Comparison of ENCODE assay signal across 8 mouse cellular contexts in genomic region chr11:6415551-6416404, GRCm38 (mm10). TPM values are rescaled to one million over a fixed set of nuclear protein-coding genes. Genes with fewer than 3 reads are reported as not detected.
DNase-seq lines count a peak whose midpoint lies in the region; ATAC-seq and TF ChIP-seq lines count a peak whose summit lies in the region.

No protein-coding gene starts in this region.

- peak; percentile 88 for DNase-seq in c-Kit-positive CD71-positive TER-119-positive erythroid progenitor cells, embryonic 14.5 days (ENCODE audit: low spot score)
- DNase-seq in heart, postnatal 0 days (ENCODE audit: low spot score) = peak; percentile 91
- DNase-seq in kidney, postnatal 4 days = peak; percentile 99
- DNase-seq in neural tube, embryonic 11.5 days (ENCODE audit: low spot score) = peak; percentile 97

- under 1% methylated on average over 96 of the region's 102 CpGs for WGBS in forebrain, embryonic 12.5 days
- under 1% methylated on average over 90 of the region's 102 CpGs for WGBS in heart, postnatal 0 days
- under 1% methylated on average over 102 of the region's 102 CpGs for WGBS in liver, embryonic 15.5 days (ENCODE audit: insufficient replicate concordance)
- 0% methylated on average over 84 of the region's 102 CpGs for WGBS in neural tube, embryonic 11.5 days
- under 1% methylated on average over 91 of the region's 102 CpGs for WGBS in stomach, embryonic 16.5 days

- H3K27ac ChIP-seq in ES-Bruce4 (ENCODE audit: insufficient read depth, low read length) = peak overlapping the region; percentile 90
- H3K27ac ChIP-seq in forebrain, embryonic 12.5 days = peak overlapping the region; percentile 98
- H3K27ac ChIP-seq in heart, postnatal 0 days (ENCODE audit: low read depth) = peak overlapping the region; percentile 97
- peak overlapping the region; percentile 94 for H3K27ac ChIP-seq in liver, embryonic 15.5 days (replicated peaks)
- H3K27ac ChIP-seq in neural tube, embryonic 11.5 days (ENCODE audit: low read depth, low read length) = peak overlapping the region; percentile 85
- peak overlapping the region; percentile 99 for H3K27ac ChIP-seq in stomach, embryonic 16.5 days (ENCODE audit: low read length)

- no peak for TF ChIP-seq EP300 in ES-Bruce4 (IDR thresholded peaks at IDR 0.05; ENCODE audit: insufficient read depth, low read depth, low read length)
- TF ChIP-seq EP300 in heart, postnatal 0 days (IDR thresholded peaks at IDR 0.05; ENCODE audit: low read depth) = 0 out of 2 replicates have a peak, but pooled peaks have one; percentile 21

- H3K4me1 ChIP-seq in ES-Bruce4 (ENCODE audit: control insufficient read depth, insufficient read depth, low read length) = no peaks in the 10 kb centered on the region
- peaks cover 28% of the 10 kb centered on the region for H3K4me1 ChIP-seq in forebrain, embryonic 12.5 days
- H3K4me1 ChIP-seq in heart, postnatal 0 days (ENCODE audit: control insufficient read depth, insufficient read depth) = peaks cover 10% of the 10 kb centered on the region
- peaks cover 52% of the 10 kb centered on the region for H3K4me1 ChIP-seq in liver, embryonic 15.5 days (replicated peaks)
- H3K4me1 ChIP-seq in neural tube, embryonic 11.5 days (ENCODE audit: control insufficient read depth, insufficient read depth, low read length) = peaks cover 17% of the 10 kb centered on the region
- peaks cover 18% of the 10 kb centered on the region for H3K4me1 ChIP-seq in stomach, embryonic 16.5 days (ENCODE audit: control insufficient read depth, insufficient read depth, low read length)

- H3K9ac ChIP-seq in ES-Bruce4 (ENCODE audit: low read depth, poor library complexity, severe bottlenecking) = peak overlapping the region; percentile 99
- peak overlapping the region; percentile 95 for H3K9ac ChIP-seq in forebrain, embryonic 12.5 days
- H3K9ac ChIP-seq in heart, postnatal 0 days (replicated peaks; ENCODE audit: low read depth, low read length) = peak overlapping the region; percentile 84
- peak overlapping the region; percentile 75 for H3K9ac ChIP-seq in liver, embryonic 15.5 days
- peak overlapping the region; percentile 97 for H3K9ac ChIP-seq in neural tube, embryonic 11.5 days (ENCODE audit: low read length)
- peak overlapping the region; percentile 97 for H3K9ac ChIP-seq in stomach, embryonic 16.5 days (ENCODE audit: low read length)

- TF ChIP-seq POLR2A in ES-Bruce4 (IDR thresholded peaks at IDR 0.05; ENCODE audit: insufficient read depth, low read length) = no peak

- peaks cover 41% of the 10 kb centered on the region for H3K36me3 ChIP-seq in ES-Bruce4 (ENCODE audit: control insufficient read depth, insufficient read depth, low read length, poor library complexity, severe bottlenecking)
- H3K36me3 ChIP-seq in forebrain, embryonic 12.5 days (replicated peaks) = peaks cover 29% of the 10 kb centered on the region
- H3K36me3 ChIP-seq in heart, postnatal 0 days (replicated peaks; ENCODE audit: control insufficient read depth, insufficient read depth, low read length) = peaks cover 24% of the 10 kb centered on the region
- peaks cover 41% of the 10 kb centered on the region for H3K36me3 ChIP-seq in liver, embryonic 15.5 days (replicated peaks)
- H3K36me3 ChIP-seq in neural tube, embryonic 11.5 days (ENCODE audit: control insufficient read depth, insufficient read depth, low read length) = peaks cover 11% of the 10 kb centered on the region
- peaks cover 6% of the 10 kb centered on the region; the same call in 1 of the 2 replicates for H3K36me3 ChIP-seq in stomach, embryonic 16.5 days (ENCODE audit: control insufficient read depth, insufficient read depth, low read length)

- TF ChIP-seq CTCF in ES-Bruce4 (IDR thresholded peaks at IDR 0.05; ENCODE audit: low read depth, low read length) = no peak
- TF ChIP-seq CTCF in heart, postnatal 0 days (IDR thresholded peaks at IDR 0.05; ENCODE audit: low read depth) = no peak

- H3K9me3 ChIP-seq in ES-Bruce4 (replicated peaks; ENCODE audit: control insufficient read depth, insufficient read depth, low read length, poor library complexity, severe bottlenecking) = no peaks in the 10 kb centered on the region
- no peaks in the 10 kb centered on the region for H3K9me3 ChIP-seq in forebrain, embryonic 12.5 days
- H3K9me3 ChIP-seq in heart, postnatal 0 days (replicated peaks; ENCODE audit: control insufficient read depth, low read length) = no peaks in the 10 kb centered on the region
- peaks cover 18% of the 10 kb centered on the region for H3K9me3 ChIP-seq in liver, embryonic 15.5 days (replicated peaks)
- H3K9me3 ChIP-seq in neural tube, embryonic 11.5 days (ENCODE audit: control insufficient read depth, low read length) = no peaks in the 10 kb centered on the region
- no peaks in the 10 kb centered on the region for H3K9me3 ChIP-seq in stomach, embryonic 16.5 days (replicated peaks; ENCODE audit: control insufficient read depth, low read length)

- H3K4me2 ChIP-seq in forebrain, embryonic 12.5 days = peak overlapping the region; percentile 72
- H3K4me2 ChIP-seq in heart, postnatal 0 days (ENCODE audit: low read depth, low read length) = peak overlapping the region; percentile 75
- H3K4me2 ChIP-seq in liver, embryonic 15.5 days = peak overlapping the region; percentile 93
- H3K4me2 ChIP-seq in neural tube, embryonic 11.5 days (ENCODE audit: low read depth) = peak overlapping the region; percentile 95
- H3K4me2 ChIP-seq in stomach, embryonic 16.5 days (ENCODE audit: low read depth, low read length) = peak overlapping the region; percentile 95

- no peaks in the 10 kb centered on the region for H3K27me3 ChIP-seq in ES-Bruce4 (ENCODE audit: control insufficient read depth, insufficient read depth, low read length, poor library complexity, severe bottlenecking)
- no peaks in the 10 kb centered on the region for H3K27me3 ChIP-seq in forebrain, embryonic 12.5 days
- no peaks in the 10 kb centered on the region for H3K27me3 ChIP-seq in heart, postnatal 0 days (ENCODE audit: control insufficient read depth, insufficient read depth, low read length)
- H3K27me3 ChIP-seq in liver, embryonic 15.5 days = no peaks in the 10 kb centered on the region
- H3K27me3 ChIP-seq in neural tube, embryonic 11.5 days (ENCODE audit: control insufficient read depth, insufficient read depth, low read length) = no peaks in the 10 kb centered on the region
- H3K27me3 ChIP-seq in stomach, embryonic 16.5 days (ENCODE audit: control insufficient read depth, insufficient read depth, low read length) = no peaks in the 10 kb centered on the region

- peak overlapping the region; percentile 92 for H3K4me3 ChIP-seq in ES-Bruce4 (ENCODE audit: low read depth, low read length)
- H3K4me3 ChIP-seq in forebrain, embryonic 12.5 days (replicated peaks) = peak overlapping the region; percentile 89
- peak overlapping the region; percentile 77 for H3K4me3 ChIP-seq in heart, postnatal 0 days (ENCODE audit: low read depth, low read length)
- H3K4me3 ChIP-seq in liver, embryonic 15.5 days (replicated peaks) = peak overlapping the region; percentile 80
- H3K4me3 ChIP-seq in neural tube, embryonic 11.5 days (ENCODE audit: low read depth, low read length) = peak overlapping the region; percentile 81
- H3K4me3 ChIP-seq in stomach, embryonic 16.5 days (replicated peaks; ENCODE audit: low read length) = peak overlapping the region; percentile 98

- ATAC-seq in forebrain, embryonic 12.5 days (ENCODE audit: low FRiP score) = peak; percentile 97
- peak; percentile 94 for ATAC-seq in heart, postnatal 0 days (ENCODE audit: insufficient read depth, low read depth)
- peak; percentile 91 for ATAC-seq in liver, embryonic 15.5 days (ENCODE audit: insufficient read depth)
- ATAC-seq in neural tube, embryonic 11.5 days (ENCODE audit: insufficient read depth, low FRiP score, low TSS enrichment) = peak; percentile 95
- peak; percentile 96 for ATAC-seq in stomach, embryonic 16.5 days (ENCODE audit: insufficient read depth, low FRiP score)

RNA-seq across cellular contexts. Expression of gene Ppia, which starts 0.5 kb away (rescaled TPM):
- polyA plus RNA-seq in ES-Bruce4 (2011; ENCODE audit: insufficient read depth, insufficient read length, low read depth, missing spikeins) = 2,132 and 2,301 TPM in 2 replicates
- 4,594 and 4,665 TPM in 2 replicates for polyA plus RNA-seq in forebrain, embryonic 12.5 days (2016; fragmentation: Nextera tagmentation; extraction: Ambion mirVana)
- 2,268 and 2,353 TPM in 2 replicates for total RNA-seq in heart, postnatal 0 days (2014; rRNA removed; ENCODE audit: low replicate concordance)
- 3,654 and 3,756 TPM in 2 replicates for polyA plus RNA-seq in heart, postnatal 0 days (2015; fragmentation: Nextera tagmentation; extraction: Ambion mirVana)
- 2,223 and 2,518 TPM in 2 replicates for polyA plus RNA-seq in liver, embryonic 15.5 days (2015; fragmentation: Nextera tagmentation; extraction: Ambion mirVana)
- polyA plus RNA-seq in neural tube, embryonic 11.5 days (2014; fragmentation: Nextera tagmentation; extraction: Ambion mirVana) = 4,780 and 5,005 TPM in 2 replicates
- 4,720 and 4,955 TPM in 2 replicates for polyA plus RNA-seq in stomach, embryonic 16.5 days (2015; fragmentation: Nextera tagmentation; extraction: Ambion mirVana)

RNA-seq across cellular contexts. Expression of gene Zmiz2, which starts 26.9 kb away (rescaled TPM):
- 51.5 and 59.4 TPM in 2 replicates for polyA plus RNA-seq in ES-Bruce4 (2011; ENCODE audit: insufficient read depth, insufficient read length, low read depth, missing spikeins)
- polyA plus RNA-seq in forebrain, embryonic 12.5 days (2016; fragmentation: Nextera tagmentation; extraction: Ambion mirVana) = 22.8 and 26.0 TPM in 2 replicates
- 42.3 and 45.4 TPM in 2 replicates for total RNA-seq in heart, postnatal 0 days (2014; rRNA removed; ENCODE audit: low replicate concordance)
- polyA plus RNA-seq in heart, postnatal 0 days (2015; fragmentation: Nextera tagmentation; extraction: Ambion mirVana) = 6.9 and 7.0 TPM in 2 replicates
- polyA plus RNA-seq in liver, embryonic 15.5 days (2015; fragmentation: Nextera tagmentation; extraction: Ambion mirVana) = 3.5 and 4.3 TPM in 2 replicates
- 23.4 and 25.4 TPM in 2 replicates for polyA plus RNA-seq in neural tube, embryonic 11.5 days (2014; fragmentation: Nextera tagmentation; extraction: Ambion mirVana)
- polyA plus RNA-seq in stomach, embryonic 16.5 days (2015; fragmentation: Nextera tagmentation; extraction: Ambion mirVana) = 9.8 and 10.2 TPM in 2 replicates

RNA-seq across cellular contexts. Expression of gene H2afv, which starts 28.5 kb away (rescaled TPM):
- 200 and 218 TPM in 2 replicates for polyA plus RNA-seq in ES-Bruce4 (2011; ENCODE audit: insufficient read depth, insufficient read length, low read depth, missing spikeins)
- 853 and 916 TPM in 2 replicates for polyA plus RNA-seq in forebrain, embryonic 12.5 days (2016; fragmentation: Nextera tagmentation; extraction: Ambion mirVana)
- total RNA-seq in heart, postnatal 0 days (2014; rRNA removed; ENCODE audit: low replicate concordance) = 106 and 157 TPM in 2 replicates
- polyA plus RNA-seq in heart, postnatal 0 days (2015; fragmentation: Nextera tagmentation; extraction: Ambion mirVana) = 213 and 232 TPM in 2 replicates
- polyA plus RNA-seq in liver, embryonic 15.5 days (2015; fragmentation: Nextera tagmentation; extraction: Ambion mirVana) = 109 and 118 TPM in 2 replicates
- 762 and 797 TPM in 2 replicates for polyA plus RNA-seq in neural tube, embryonic 11.5 days (2014; fragmentation: Nextera tagmentation; extraction: Ambion mirVana)
- polyA plus RNA-seq in stomach, embryonic 16.5 days (2015; fragmentation: Nextera tagmentation; extraction: Ambion mirVana) = 357 and 363 TPM in 2 replicates

RNA-seq across cellular contexts. Expression of gene Purb, which starts 59.9 kb away (rescaled TPM):
- polyA plus RNA-seq in ES-Bruce4 (2011; ENCODE audit: insufficient read depth, insufficient read length, low read depth, missing spikeins) = 49.8 and 52.0 TPM in 2 replicates
- 15.9 and 17.9 TPM in 2 replicates for polyA plus RNA-seq in forebrain, embryonic 12.5 days (2016; fragmentation: Nextera tagmentation; extraction: Ambion mirVana)
- 40.4 and 48.4 TPM in 2 replicates for total RNA-seq in heart, postnatal 0 days (2014; rRNA removed; ENCODE audit: low replicate concordance)
- 18.4 and 22.0 TPM in 2 replicates for polyA plus RNA-seq in heart, postnatal 0 days (2015; fragmentation: Nextera tagmentation; extraction: Ambion mirVana)
- 7.6 TPM in 2 replicates for polyA plus RNA-seq in liver, embryonic 15.5 days (2015; fragmentation: Nextera tagmentation; extraction: Ambion mirVana)
- 12.9 and 13.9 TPM in 2 replicates for polyA plus RNA-seq in neural tube, embryonic 11.5 days (2014; fragmentation: Nextera tagmentation; extraction: Ambion mirVana)
- polyA plus RNA-seq in stomach, embryonic 16.5 days (2015; fragmentation: Nextera tagmentation; extraction: Ambion mirVana) = 30.9 and 31.0 TPM in 2 replicates

Comparison
In these comparisons a context has a peak if more than half of its experiments do, and no peak if none do; other contexts are left out.
1. Peak in every context shown above with its lines: DNase-seq, ATAC-seq, H3K4me3 ChIP-seq and H3K27ac ChIP-seq.